Mouse (Mus musculus): ENCODE measurements around the gene Celf1.

DNA sequence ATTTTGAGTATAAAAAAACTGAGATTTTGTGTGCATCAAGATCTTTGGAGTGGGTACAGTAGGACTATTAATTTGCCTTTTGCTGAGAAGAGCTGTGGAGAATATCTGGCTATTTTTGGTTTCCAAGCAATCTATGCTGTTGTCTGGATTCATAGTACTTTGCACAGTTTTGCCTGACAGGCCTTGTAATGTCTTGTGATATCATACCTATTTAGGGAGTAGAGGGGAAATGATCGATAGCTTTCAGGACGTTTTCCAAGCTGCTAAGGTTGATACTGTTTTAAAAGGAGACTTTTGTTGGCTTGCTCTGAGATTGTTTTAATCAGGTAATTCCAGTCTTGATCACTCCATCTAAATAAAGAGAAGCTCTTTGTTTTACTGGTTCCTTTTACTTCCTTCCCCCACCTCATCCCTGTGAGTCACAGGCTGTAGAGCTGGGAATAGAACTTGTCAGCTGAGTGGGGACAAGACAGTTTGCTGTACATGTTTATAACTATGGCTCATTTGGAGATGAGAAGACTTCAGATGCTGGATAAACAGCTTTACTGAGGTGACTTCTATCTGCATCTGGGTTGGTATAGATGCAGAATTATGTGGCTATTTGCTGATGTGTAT, 25.4 kb downstream of the Celf1 start:
- TF ChIP-seq CTCF (IDR thresholded peaks at IDR 0.05; ENCODE audit: low read depth) (no peak), EP300 (IDR thresholded peaks at IDR 0.05; ENCODE audit: low read depth) (no peak)
